Mouse (Mus musculus) cerebellum, postnatal 4 days (tissue): ENCODE measurements around the gene Gmeb1.
"Not testable (repeated sequence)": the region's sequence is repeated elsewhere in the genome, so short reads cannot be mapped to it uniquely, and the experiment has no call there.

Experiments used
- DNase-seq, 2 experiments: peaks; one replicate each; pipeline ENCODE4 v3.0.0; 2022; ENCODE audit warnings: low spot score in 2 of 2, mixed read lengths in 1 of 2

The Gmeb1 gene

GRCm38 (mm10) chr4:132222001-132222400 is 39.4 kb downstream of the Gmeb1 start:
- DNase-seq: not testable (repeated sequence)

- not testable (repeated sequence) for DNase-seq
Measured at GRCm38 (mm10) chr4:132218439-132218838, 43.0 kb downstream of the Gmeb1 start.

- no peak for DNase-seq
Measured at GRCm38 (mm10) chr4:132217781-132218180, 43.6 kb downstream of the Gmeb1 start.

- no peak for DNase-seq
Measured at GRCm38 (mm10) chr4:132216602-132217001, 44.8 kb downstream of the Gmeb1 start.

- no peak for DNase-seq
Measured at GRCm38 (mm10) chr4:132214847-132215246, 46.6 kb downstream of the Gmeb1 start.

GRCm38 (mm10) chr4:132211953-132212734 is 49.3 kb downstream of the Gmeb1 start, which contains the start of gene Ythdf2:
Gene Ythdf2 (minus strand): TSS chr4:132212303.
- peak; percentile 97 to 99 for DNase-seq

GRCm38 (mm10) chr4:132211091-132211942 is 50.1 kb downstream of the Gmeb1 start:
- DNase-seq: peak in 1 of 2 experiments; percentile 25

GRCm38 (mm10) chr4:132210325-132210724 is 51.1 kb downstream of the Gmeb1 start:
- DNase-seq: no peak

GRCm38 (mm10) chr4:132209299-132209698 is 52.1 kb downstream of the Gmeb1 start:
- DNase-seq: no peak

- no peak for DNase-seq
Measured at GRCm38 (mm10) chr4:132207280-132207679, 54.1 kb downstream of the Gmeb1 start.

- no peak for DNase-seq
Measured at GRCm38 (mm10) chr4:132198771-132199170, 62.6 kb downstream of the Gmeb1 start.

- no peak for DNase-seq
Measured at GRCm38 (mm10) chr4:132198285-132198712, 63.1 kb downstream of the Gmeb1 start.

- DNase-seq: no peak
Measured at GRCm38 (mm10) chr4:132194975-132195374, 66.4 kb downstream of the Gmeb1 start.

GRCm38 (mm10) chr4:132194373-132194772 is 67.0 kb downstream of the Gmeb1 start:
- DNase-seq: no peak

GRCm38 (mm10) chr4:132187826-132188401 is 73.5 kb downstream of the Gmeb1 start:
- DNase-seq: no peak

GRCm38 (mm10) chr4:132183162-132183561 is 78.2 kb downstream of the Gmeb1 start:
- DNase-seq: no peak

- no peak for DNase-seq
Measured at GRCm38 (mm10) chr4:132181721-132182658, 79.4 kb downstream of the Gmeb1 start.

- DNase-seq: peak in 1 of 2 experiments; percentile 56
Measured at GRCm38 (mm10) chr4:132180710-132181109, 80.7 kb downstream of the Gmeb1 start.

GRCm38 (mm10) chr4:132178630-132179059 is 82.8 kb downstream of the Gmeb1 start:
- DNase-seq: peak in 1 of 2 experiments; percentile 73

- DNase-seq: no peak
Measured at GRCm38 (mm10) chr4:132176474-132176873, 84.9 kb downstream of the Gmeb1 start.
